Mouse (Mus musculus) lung, postnatal 4 days (tissue): Measurements from ENCODE around the gene Tnfsf15.

ENCODE experiments used
- DNase-seq, 2 experiments: peaks; one replicate each; pipeline ENCODE4 v3.0.0; 2021

The Tnfsf15 gene

GRCm38 (mm10) chr4:63683056-63683455, 61.9 kb downstream of the Tnfsf15 start:
- DNase-seq, result peak in 1 of 2 experiments; percentile 21

DNA sequence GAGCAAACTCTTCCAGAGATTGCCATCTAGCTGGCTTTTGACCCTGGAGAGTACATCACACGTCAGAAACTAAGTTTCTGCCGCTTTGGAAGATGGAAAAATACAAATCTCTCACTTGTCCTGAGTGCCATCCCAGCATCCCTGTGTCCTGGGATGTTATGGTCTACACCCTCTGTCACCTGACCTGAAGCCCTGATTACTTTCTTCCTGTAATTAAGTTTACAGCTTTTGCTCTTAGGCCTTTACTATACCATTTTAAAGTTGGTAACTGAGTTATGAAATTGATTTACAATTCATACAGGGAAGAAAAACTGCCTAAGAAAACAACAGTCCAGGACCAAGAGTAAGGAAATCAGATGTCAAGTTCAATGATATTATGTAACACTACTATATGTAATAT, 62.5 kb downstream of the Tnfsf15 start:
- DNase-seq, result no peak

GRCm38 (mm10) chr4:63681557-63681956, 63.4 kb downstream of the Tnfsf15 start:
- DNase-seq, result no peak
